Mouse (Mus musculus) erythroblast, embryonic 14.5 days (primary cell): ENCODE data around the gene Slc51a.

Experiments used
- GATA1 ChIP-seq: IDR thresholded peaks from 2 replicates; pipeline ENCODE4 v1.6.1; 2012; ENCODE audit warnings: low read length, inconsistent platforms, mixed read lengths
- TAL1 ChIP-seq: IDR thresholded peaks from 3 replicates; pipeline ENCODE4 v1.6.1; 2012; ENCODE audit warnings: low read length, inconsistent platforms, mixed read lengths

DNA sequence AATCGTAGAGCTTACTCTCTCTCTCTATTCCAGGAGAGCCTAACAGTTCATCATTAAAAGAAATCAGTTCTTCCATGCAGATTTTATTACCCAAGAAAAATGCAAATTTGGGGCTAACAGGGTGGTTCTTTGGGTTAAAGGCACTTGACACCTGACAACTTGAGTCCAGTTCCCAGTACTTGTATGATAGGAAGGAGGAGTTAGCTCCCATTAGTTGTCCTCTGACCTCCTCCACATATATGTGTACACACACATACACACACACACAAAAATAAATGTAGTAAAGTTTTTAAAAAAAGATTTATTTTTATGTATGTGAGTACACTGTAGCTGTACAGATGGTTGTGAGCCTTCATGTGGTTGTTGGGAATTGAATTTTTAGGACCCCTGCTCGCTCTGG is 37.5 kb downstream of the Slc51a start:
- TF ChIP-seq TAL1 (no peak), GATA1 (no peak)
